Mouse (Mus musculus): ENCODE measurements at regions not wholly inside any gene's neighbourhood (a gene's known extent, or its start where the extent isn't known, plus 50 kb on each side); places are given as distances from the start of the nearest gene placed in this dataset.

DNA sequence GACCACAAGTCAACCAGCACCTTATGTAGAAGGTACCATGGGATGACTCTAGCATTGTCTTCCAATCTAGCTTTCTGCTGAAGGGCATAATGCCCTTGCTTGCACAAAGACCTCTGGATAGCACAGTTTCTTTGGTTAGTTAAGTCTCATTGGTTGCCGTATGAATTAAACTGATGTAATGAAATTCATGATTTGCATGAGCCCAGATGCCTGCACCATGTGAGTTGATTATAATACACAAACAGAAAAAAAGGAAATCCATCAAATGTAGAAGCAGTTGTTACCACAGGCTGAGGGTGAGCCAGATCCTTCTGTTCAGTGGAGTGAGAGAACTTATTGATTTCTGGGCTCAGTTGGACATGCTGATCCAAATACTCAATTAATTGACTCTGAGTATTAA is 115.8 kb upstream of the Foxa2 start:
- Histone ChIP-seq H3K27ac (ENCODE audit: low read length) (no peak overlapping the region), H3K9me3 (ENCODE audit: low read length) (no peaks in the 10 kb centered on the region), H3K36me3 (ENCODE audit: insufficient read depth, low read length) (no peaks in the 10 kb centered on the region), H3K4me1 (ENCODE audit: insufficient read depth, low read length) (no peaks in the 10 kb centered on the region), H3K4me3 (ENCODE audit: low read length) (no peak overlapping the region), H3K27me3 (ENCODE audit: insufficient read depth, low read length) (no peaks in the 10 kb centered on the region), H3K4me2 (replicated peaks; ENCODE audit: low read depth, low read length) (no peak overlapping the region), H3K9ac (replicated peaks; ENCODE audit: low read length) (no peak overlapping the region)
- 93% methylated on average over 1 of the region's 1 CpGs for WGBS
- ATAC-seq (ENCODE audit: low FRiP score, low TSS enrichment): no peak

DNA sequence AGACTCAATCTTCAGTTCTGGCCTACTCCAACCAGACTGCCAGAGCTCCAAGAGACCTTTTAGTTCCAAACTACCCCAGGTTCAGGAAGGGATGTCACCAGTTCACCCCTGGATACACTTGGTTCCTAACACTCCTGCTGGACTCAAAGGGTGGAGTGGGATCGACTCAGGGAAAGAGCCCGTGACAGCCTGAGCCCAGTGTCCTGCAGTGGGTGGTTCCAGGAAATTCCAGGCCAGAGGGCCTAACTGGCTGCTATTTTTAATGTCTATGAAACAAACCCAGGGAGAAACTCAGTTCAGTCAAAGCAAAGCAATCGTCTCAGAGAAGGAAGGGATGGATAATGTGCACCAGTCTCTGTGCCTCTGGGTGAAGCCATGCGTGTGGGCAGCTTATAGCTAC is 124.3 kb upstream of the Foxa2 start:
- H3K36me3 ChIP-seq (ENCODE audit: insufficient read depth, low read length): no peaks in the 10 kb centered on the region
- H3K27ac ChIP-seq (ENCODE audit: low read length): peak overlapping the region; percentile 21
- no peaks in the 10 kb centered on the region for H3K9me3 ChIP-seq (ENCODE audit: low read length)
- no peak overlapping the region for H3K4me3 ChIP-seq (ENCODE audit: low read length)
- ATAC-seq (ENCODE audit: low FRiP score, low TSS enrichment): peak; percentile 67; the same call in 1 of the 2 replicates
- 0 out of 2 replicates have a peak, but pooled peaks cover 3% of the 10 kb centered on the region for H3K4me1 ChIP-seq (ENCODE audit: insufficient read depth, low read length)
- H3K4me2 ChIP-seq (replicated peaks; ENCODE audit: low read depth, low read length): no peak overlapping the region
- H3K27me3 ChIP-seq (ENCODE audit: insufficient read depth, low read length): no peaks in the 10 kb centered on the region
- no peak overlapping the region for H3K9ac ChIP-seq (replicated peaks; ENCODE audit: low read length)
- 51% methylated on average over 4 of the region's 4 CpGs for WGBS

GRCm38 (mm10) chr2:148171699-148172098 is 124.9 kb upstream of the Foxa2 start:
- peak overlapping the region; percentile 21; the same call in 1 of the 2 replicates for H3K27ac ChIP-seq (ENCODE audit: low read length)
- 0 out of 2 replicates have a peak, but pooled peaks cover 3% of the 10 kb centered on the region for H3K4me1 ChIP-seq (ENCODE audit: insufficient read depth, low read length)
- H3K36me3 ChIP-seq (ENCODE audit: insufficient read depth, low read length): no peaks in the 10 kb centered on the region
- no peaks in the 10 kb centered on the region for H3K9me3 ChIP-seq (ENCODE audit: low read length)
- H3K4me2 ChIP-seq (replicated peaks; ENCODE audit: low read depth, low read length): no peak overlapping the region
- H3K4me3 ChIP-seq (ENCODE audit: low read length): no peak overlapping the region
- 24% methylated on average over 1 of the region's 1 CpGs for WGBS
- H3K27me3 ChIP-seq (ENCODE audit: insufficient read depth, low read length): no peaks in the 10 kb centered on the region
- H3K9ac ChIP-seq (replicated peaks; ENCODE audit: low read length): no peak overlapping the region
- ATAC-seq (ENCODE audit: low FRiP score, low TSS enrichment): peak; percentile 71

GRCm38 (mm10) chr2:148175251-148175927 is 128.6 kb upstream of the Foxa2 start:
- Histone ChIP-seq H3K4me1 (ENCODE audit: insufficient read depth, low read length) (0 out of 2 replicates have a peak, but pooled peaks cover 3% of the 10 kb centered on the region), H3K27ac (ENCODE audit: low read length) (no peak overlapping the region), H3K4me2 (replicated peaks; ENCODE audit: low read depth, low read length) (no peak overlapping the region), H3K9ac (replicated peaks; ENCODE audit: low read length) (no peak overlapping the region), H3K36me3 (ENCODE audit: insufficient read depth, low read length) (no peaks in the 10 kb centered on the region), H3K27me3 (ENCODE audit: insufficient read depth, low read length) (no peaks in the 10 kb centered on the region), H3K9me3 (ENCODE audit: low read length) (no peaks in the 10 kb centered on the region), H3K4me3 (ENCODE audit: low read length) (no peak overlapping the region)
- 92% methylated on average over 8 of the region's 8 CpGs for WGBS
- ATAC-seq (ENCODE audit: low FRiP score, low TSS enrichment): no peak

DNA sequence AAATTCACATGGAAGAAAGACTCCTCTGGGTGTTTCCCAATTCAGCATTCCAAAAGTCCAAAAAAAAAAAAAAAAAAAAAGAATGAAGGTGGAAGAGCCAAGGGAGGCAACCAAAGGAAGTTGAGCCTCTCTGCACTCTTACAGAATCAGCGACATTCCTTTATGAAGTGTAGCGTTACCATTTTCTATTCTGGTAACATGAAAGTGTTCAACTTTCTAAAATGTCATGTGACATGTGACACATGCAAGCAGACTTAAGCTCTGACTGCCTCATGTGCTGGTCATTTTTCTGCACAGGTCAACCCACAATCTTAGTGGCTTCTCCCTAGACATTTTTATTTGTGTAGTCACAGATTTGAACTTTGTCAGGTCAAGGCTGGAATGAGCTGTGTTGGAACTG is 133.5 kb upstream of the Foxa2 start:
- WGBS: 73% methylated on average over 2 of the region's 2 CpGs
- no peak overlapping the region for H3K27ac ChIP-seq (ENCODE audit: low read length)
- no peaks in the 10 kb centered on the region for H3K4me1 ChIP-seq (ENCODE audit: insufficient read depth, low read length)
- H3K9me3 ChIP-seq (ENCODE audit: low read length): no peaks in the 10 kb centered on the region
- H3K4me3 ChIP-seq (ENCODE audit: low read length): no peak overlapping the region
- no peak for ATAC-seq (ENCODE audit: low FRiP score, low TSS enrichment)
- no peaks in the 10 kb centered on the region for H3K27me3 ChIP-seq (ENCODE audit: insufficient read depth, low read length)
- H3K4me2 ChIP-seq (replicated peaks; ENCODE audit: low read depth, low read length): no peak overlapping the region
- H3K9ac ChIP-seq (replicated peaks; ENCODE audit: low read length): no peak overlapping the region
- no peaks in the 10 kb centered on the region for H3K36me3 ChIP-seq (ENCODE audit: insufficient read depth, low read length)

DNA sequence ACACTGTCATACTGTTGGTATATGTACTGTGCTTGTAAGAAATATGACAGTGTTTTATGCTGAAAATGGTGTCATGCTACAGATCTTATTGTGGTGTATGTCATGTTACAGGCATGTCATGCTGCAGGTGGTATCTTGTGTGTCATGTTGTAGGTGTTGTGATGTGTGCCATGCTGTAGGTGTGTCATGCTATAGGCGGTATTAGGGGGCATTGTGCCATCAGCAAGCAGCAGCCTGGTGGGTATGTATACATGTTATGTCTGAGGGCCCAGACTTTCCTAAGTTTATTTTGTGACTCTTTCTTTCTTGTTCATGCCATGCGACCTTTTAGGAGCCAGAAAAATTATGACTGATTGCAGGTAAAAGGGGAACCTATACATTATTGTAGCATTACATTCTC is 134.7 kb upstream of the Foxa2 start:
- Histone ChIP-seq H3K27ac (ENCODE audit: low read length) (no peak overlapping the region), H3K4me1 (ENCODE audit: insufficient read depth, low read length) (no peaks in the 10 kb centered on the region), H3K9me3 (ENCODE audit: low read length) (no peaks in the 10 kb centered on the region)

GRCm38 (mm10) chr2:148182492-148183052 is 135.8 kb upstream of the Foxa2 start:
- H3K27ac ChIP-seq (ENCODE audit: low read length): no peak overlapping the region
- no peak overlapping the region for H3K4me3 ChIP-seq (ENCODE audit: low read length)
- no peaks in the 10 kb centered on the region for H3K27me3 ChIP-seq (ENCODE audit: insufficient read depth, low read length)
- no peak overlapping the region for H3K9ac ChIP-seq (replicated peaks; ENCODE audit: low read length)
- WGBS: 51% methylated on average over 3 of the region's 3 CpGs
- ATAC-seq (ENCODE audit: low FRiP score, low TSS enrichment): no peak
- no peaks in the 10 kb centered on the region for H3K4me1 ChIP-seq (ENCODE audit: insufficient read depth, low read length)
- H3K36me3 ChIP-seq (ENCODE audit: insufficient read depth, low read length): no peaks in the 10 kb centered on the region
- no peak overlapping the region for H3K4me2 ChIP-seq (replicated peaks; ENCODE audit: low read depth, low read length)
- H3K9me3 ChIP-seq (ENCODE audit: low read length): no peaks in the 10 kb centered on the region

More for the DNA sequence above, 134.7 kb upstream of the Foxa2 start:
- ATAC-seq (ENCODE audit: low FRiP score, low TSS enrichment): no peak
- Histone ChIP-seq H3K4me2 (replicated peaks; ENCODE audit: low read depth, low read length) (no peak overlapping the region), H3K27me3 (ENCODE audit: insufficient read depth, low read length) (no peaks in the 10 kb centered on the region), H3K4me3 (ENCODE audit: low read length) (no peak overlapping the region), H3K9ac (replicated peaks; ENCODE audit: low read length) (no peak overlapping the region), H3K36me3 (ENCODE audit: insufficient read depth, low read length) (no peaks in the 10 kb centered on the region)
- WGBS: 91% methylated on average over 2 of the region's 2 CpGs

- Histone ChIP-seq H3K27ac (ENCODE audit: low read length) (no peak overlapping the region), H3K4me2 (replicated peaks; ENCODE audit: low read depth, low read length) (no peak overlapping the region), H3K36me3 (ENCODE audit: insufficient read depth, low read length) (no peaks in the 10 kb centered on the region), H3K9ac (replicated peaks; ENCODE audit: low read length) (no peak overlapping the region), H3K9me3 (ENCODE audit: low read length) (no peaks in the 10 kb centered on the region), H3K4me1 (ENCODE audit: insufficient read depth, low read length) (peaks cover 3% of the 10 kb centered on the region; the same call in 1 of the 2 replicates), H3K4me3 (ENCODE audit: low read length) (no peak overlapping the region), H3K27me3 (ENCODE audit: insufficient read depth, low read length) (no peaks in the 10 kb centered on the region)
- no peak for ATAC-seq (ENCODE audit: low FRiP score, low TSS enrichment)
- 62% methylated on average over 5 of the region's 5 CpGs for WGBS
Observed at GRCm38 (mm10) chr2:148184801-148185212, 138.0 kb upstream of the Foxa2 start.

- H3K4me1 ChIP-seq (ENCODE audit: insufficient read depth, low read length): peaks cover 3% of the 10 kb centered on the region; the same call in 1 of the 2 replicates
- no peaks in the 10 kb centered on the region for H3K27me3 ChIP-seq (ENCODE audit: insufficient read depth, low read length)
- no peak overlapping the region for H3K9ac ChIP-seq (replicated peaks; ENCODE audit: low read length)
- H3K4me2 ChIP-seq (replicated peaks; ENCODE audit: low read depth, low read length): no peak overlapping the region
- 82% methylated on average over 7 of the region's 7 CpGs for WGBS
- ATAC-seq (ENCODE audit: low FRiP score, low TSS enrichment): no peak
- no peaks in the 10 kb centered on the region for H3K36me3 ChIP-seq (ENCODE audit: insufficient read depth, low read length)
- no peak overlapping the region for H3K4me3 ChIP-seq (ENCODE audit: low read length)
- H3K27ac ChIP-seq (ENCODE audit: low read length): no peak overlapping the region
- no peaks in the 10 kb centered on the region for H3K9me3 ChIP-seq (ENCODE audit: low read length)
Observed at GRCm38 (mm10) chr2:148186363-148186991, 139.7 kb upstream of the Foxa2 start.

- 63% methylated on average over 2 of the region's 2 CpGs for WGBS
Observed at GRCm38 (mm10) chr2:148188865-148189264, 142.1 kb upstream of the Foxa2 start.

More at GRCm38 (mm10) chr2:148188865-148189264, 142.1 kb upstream of the Foxa2 start:
- Histone ChIP-seq H3K27me3 (ENCODE audit: insufficient read depth, low read length) (no peaks in the 10 kb centered on the region), H3K4me2 (replicated peaks; ENCODE audit: low read depth, low read length) (no peak overlapping the region), H3K36me3 (ENCODE audit: insufficient read depth, low read length) (no peaks in the 10 kb centered on the region), H3K27ac (ENCODE audit: low read length) (no peak overlapping the region), H3K9ac (replicated peaks; ENCODE audit: low read length) (no peak overlapping the region), H3K4me3 (ENCODE audit: low read length) (no peak overlapping the region), H3K9me3 (ENCODE audit: low read length) (no peaks in the 10 kb centered on the region), H3K4me1 (ENCODE audit: insufficient read depth, low read length) (peaks cover 3% of the 10 kb centered on the region; the same call in 1 of the 2 replicates)
- ATAC-seq (ENCODE audit: low FRiP score, low TSS enrichment): peak; percentile 61; the same call in 1 of the 2 replicates
